Mouse (Mus musculus) embryo, embryonic 11.5 days (tissue): ENCODE data around the gene Csdc2.
A peak's percentile ranks its signal among the peaks of the same experiment; 100 is the strongest.

Experiments used
- DNase-seq: peaks from one replicate; pipeline ENCODE4 v3.0.0-alpha.2; 2012; ENCODE audit warnings: low read depth, low spot score

Gene Csdc2

DNA sequence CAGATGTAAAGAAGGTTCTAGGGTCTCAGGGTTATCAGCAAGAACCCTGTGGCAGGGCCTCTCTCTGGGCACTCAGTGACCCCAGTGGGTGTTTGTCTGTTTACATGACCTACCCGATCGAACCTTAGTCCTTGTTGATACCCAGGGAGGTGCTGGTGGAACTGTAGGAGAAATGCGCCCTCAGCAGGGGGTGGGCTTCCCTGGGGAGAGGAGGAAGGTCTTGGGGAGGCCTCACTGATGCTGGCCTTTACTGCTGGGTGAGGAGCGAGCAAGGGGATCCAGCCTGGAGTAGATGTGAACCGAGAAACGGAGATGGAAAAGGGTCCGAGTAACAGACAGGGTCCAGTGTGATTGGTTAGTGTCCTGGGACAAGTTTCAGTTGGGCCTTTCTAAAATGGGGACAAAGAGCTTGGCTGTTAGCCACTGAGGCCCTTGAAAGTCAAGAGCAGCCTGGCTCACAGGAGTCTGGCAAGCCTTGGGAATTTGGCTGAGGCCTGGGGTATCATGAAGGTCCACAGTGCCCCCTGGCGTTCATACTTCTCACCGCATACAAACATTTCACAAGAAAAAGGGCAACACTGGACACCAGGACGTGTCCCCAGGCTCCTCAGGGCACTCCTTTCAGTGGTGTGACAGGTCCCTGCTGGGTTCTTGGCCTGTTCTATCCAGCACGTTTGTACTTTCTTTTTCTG is 53.0 kb downstream of the Csdc2 start:
- DNase-seq = peak; percentile 84

DNA sequence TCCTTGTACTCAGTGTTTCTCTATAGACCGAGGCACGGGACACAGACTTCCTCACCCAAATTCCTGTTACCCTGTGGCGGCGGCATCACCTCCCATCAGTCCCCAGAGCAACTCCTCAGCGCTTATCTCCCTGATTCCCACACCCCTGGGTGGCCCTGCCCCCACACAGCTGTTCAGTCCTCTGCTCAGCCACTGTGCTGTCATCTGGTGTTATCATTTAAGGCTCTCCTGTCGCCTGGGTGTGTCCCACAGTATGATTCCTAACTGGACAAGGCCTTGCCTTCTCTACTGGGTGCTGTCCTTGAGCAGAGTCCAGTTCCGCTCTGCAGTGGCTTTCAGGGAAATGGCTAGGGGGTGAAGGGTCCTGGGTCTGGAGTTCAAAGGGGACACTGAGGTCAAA is 54.0 kb downstream of the Csdc2 start:
- DNase-seq = no peak

DNA sequence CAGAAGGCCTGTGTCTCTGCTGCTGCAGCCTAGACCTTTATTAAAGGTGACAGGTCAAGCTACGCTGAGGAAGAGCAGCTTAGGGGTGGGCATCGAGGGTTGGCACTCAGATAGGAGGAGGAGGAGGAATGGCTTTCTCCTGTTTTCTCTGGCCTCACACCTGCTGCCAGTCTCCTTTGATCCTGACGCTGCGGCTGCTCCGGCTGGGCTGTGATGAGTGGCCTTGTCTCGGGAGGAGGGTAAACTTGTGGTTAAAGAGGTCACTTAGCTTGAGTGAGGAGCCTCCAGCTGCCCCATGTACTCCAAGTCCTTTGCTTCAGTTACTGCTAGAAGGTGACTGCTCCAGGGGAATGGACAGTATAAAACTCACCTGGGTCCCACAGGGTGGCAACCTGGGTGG is 57.4 kb downstream of the Csdc2 start:
- DNase-seq = no peak
